Mouse (Mus musculus): ENCODE data around the gene Gm12355. TPM values are rescaled to one million over a fixed set of nuclear protein-coding genes. Genes with fewer than 3 reads are reported as not detected.

The Gm12355 gene
- total and polyA plus RNA-seq, 2 experiments from 2014 or later = 0.29 to 0.68 TPM

GRCm38 (mm10) chr11:98595473-98595872 lies 30.0 kb downstream of the Gm12355 start:
- WGBS = 81% methylated on average over 10 of the region's 10 CpGs
- DNase-seq (no peak), ATAC-seq (no peak)
- no peaks in the 10 kb centered on the region; the same call in 1 of the 2 replicates for H3K27me3 ChIP-seq (ENCODE audit: insufficient read depth, low read length)
- H3K4me1 ChIP-seq (ENCODE audit: insufficient read depth) = no peaks in the 10 kb centered on the region
- no peak overlapping the region for H3K4me3 ChIP-seq (ENCODE audit: low read depth, low read length)
- H3K27ac ChIP-seq (ENCODE audit: low read depth, low read length) = no peak overlapping the region
- no peak overlapping the region for H3K9ac ChIP-seq
- no peak for TF ChIP-seq CTCF (IDR thresholded peaks at IDR 0.05; ENCODE audit: low read depth)
- H3K4me2 ChIP-seq (ENCODE audit: low read depth) = no peak overlapping the region
- no peaks in the 10 kb centered on the region for H3K36me3 ChIP-seq (ENCODE audit: insufficient read depth)
- no peaks in the 10 kb centered on the region for H3K9me3 ChIP-seq (ENCODE audit: low read length)

- DNase-seq (no peak), ATAC-seq (no peak)
- H3K4me3 ChIP-seq (ENCODE audit: low read depth, low read length) = no peak overlapping the region
- H3K27me3 ChIP-seq (ENCODE audit: insufficient read depth, low read length) = no peaks in the 10 kb centered on the region
- no peak overlapping the region for H3K4me2 ChIP-seq (ENCODE audit: low read depth)
- H3K9ac ChIP-seq = no peak overlapping the region
- WGBS = 79% methylated on average over 6 of the region's 6 CpGs
- no peaks in the 10 kb centered on the region for H3K4me1 ChIP-seq (ENCODE audit: insufficient read depth)
- no peak overlapping the region for H3K27ac ChIP-seq (ENCODE audit: low read depth, low read length)
- H3K9me3 ChIP-seq (ENCODE audit: low read length) = no peaks in the 10 kb centered on the region
- TF ChIP-seq CTCF (IDR thresholded peaks at IDR 0.05; ENCODE audit: low read depth) = no peak
- no peaks in the 10 kb centered on the region for H3K36me3 ChIP-seq (ENCODE audit: insufficient read depth)
These were observed 30.4 kb downstream of the Gm12355 start for GRCm38 (mm10) chr11:98595021-98595420.

GRCm38 (mm10) chr11:98590548-98591445 lies 34.7 kb downstream of the Gm12355 start:
- Histone ChIP-seq H3K9ac (no peak overlapping the region), H3K9me3 (ENCODE audit: low read length) (no peaks in the 10 kb centered on the region), H3K4me3 (ENCODE audit: low read depth, low read length) (no peak overlapping the region), H3K27ac (ENCODE audit: low read depth, low read length) (no peak overlapping the region), H3K4me1 (ENCODE audit: insufficient read depth) (peaks cover 19% of the 10 kb centered on the region), H3K27me3 (ENCODE audit: insufficient read depth, low read length) (no peaks in the 10 kb centered on the region), H3K36me3 (ENCODE audit: insufficient read depth) (no peaks in the 10 kb centered on the region), H3K4me2 (ENCODE audit: low read depth) (no peak overlapping the region)
- DNase-seq = no peak
- no peak for TF ChIP-seq CTCF (IDR thresholded peaks at IDR 0.05; ENCODE audit: low read depth)
- no peak for ATAC-seq
- 67% methylated on average over 19 of the region's 19 CpGs for whole genome bisulfite sequencing

- Histone ChIP-seq H3K27me3 (ENCODE audit: insufficient read depth, low read length) (no peaks in the 10 kb centered on the region), H3K4me3 (ENCODE audit: low read depth, low read length) (no peak overlapping the region), H3K4me1 (ENCODE audit: insufficient read depth) (peaks cover 23% of the 10 kb centered on the region), H3K36me3 (ENCODE audit: insufficient read depth) (no peaks in the 10 kb centered on the region), H3K9me3 (ENCODE audit: low read length) (no peaks in the 10 kb centered on the region), H3K9ac (no peak overlapping the region), H3K4me2 (ENCODE audit: low read depth) (no peak overlapping the region), H3K27ac (ENCODE audit: low read depth, low read length) (no peak overlapping the region)
- ATAC-seq (no peak), DNase-seq (no peak)
- 86% methylated on average over 8 of the region's 8 CpGs for WGBS
- TF ChIP-seq CTCF (IDR thresholded peaks at IDR 0.05; ENCODE audit: low read depth) = no peak
These were observed 36.2 kb downstream of the Gm12355 start for GRCm38 (mm10) chr11:98589306-98589705.

- H3K27me3 ChIP-seq (ENCODE audit: insufficient read depth, low read length) = no peaks in the 10 kb centered on the region
- H3K4me2 ChIP-seq (ENCODE audit: low read depth) = no peak overlapping the region
- no peak overlapping the region for H3K9ac ChIP-seq
- H3K4me3 ChIP-seq (ENCODE audit: low read depth, low read length) = no peak overlapping the region
- ATAC-seq = no peak
- H3K9me3 ChIP-seq (ENCODE audit: low read length) = no peaks in the 10 kb centered on the region
- TF ChIP-seq CTCF (IDR thresholded peaks at IDR 0.05; ENCODE audit: low read depth) = no peak
- DNase-seq = no peak
- no peak overlapping the region for H3K27ac ChIP-seq (ENCODE audit: low read depth, low read length)
- H3K4me1 ChIP-seq (ENCODE audit: insufficient read depth) = peaks cover 23% of the 10 kb centered on the region
- WGBS = 69% methylated on average over 6 of the region's 6 CpGs
- no peaks in the 10 kb centered on the region for H3K36me3 ChIP-seq (ENCODE audit: insufficient read depth)
These were observed 36.6 kb downstream of the Gm12355 start for GRCm38 (mm10) chr11:98588833-98589281.

GRCm38 (mm10) chr11:98587684-98588546 lies 37.5 kb downstream of the Gm12355 start:
- H3K27ac ChIP-seq (ENCODE audit: low read depth, low read length) = peak overlapping the region; percentile 52
- 4% methylated on average over 20 of the region's 20 CpGs for WGBS
- DNase-seq (peak; percentile 68), ATAC-seq (peak; percentile 14; the same call in 1 of the 2 replicates)
- no peak for TF ChIP-seq CTCF (IDR thresholded peaks at IDR 0.05; ENCODE audit: low read depth)
- peaks cover 7% of the 10 kb centered on the region for H3K36me3 ChIP-seq (ENCODE audit: insufficient read depth)
- no peaks in the 10 kb centered on the region for H3K9me3 ChIP-seq (ENCODE audit: low read length)
- H3K4me2 ChIP-seq (ENCODE audit: low read depth) = peak overlapping the region; percentile 73
- H3K9ac ChIP-seq = peak overlapping the region; percentile 91
- peaks cover 23% of the 10 kb centered on the region for H3K4me1 ChIP-seq (ENCODE audit: insufficient read depth)
- peak overlapping the region; percentile 95 for H3K4me3 ChIP-seq (ENCODE audit: low read depth, low read length)
- H3K27me3 ChIP-seq (ENCODE audit: insufficient read depth, low read length) = no peaks in the 10 kb centered on the region

All from forebrain, postnatal 0 days (tissue).